Mouse (Mus musculus) thymus, postnatal 36 days (tissue): Measurements from ENCODE around the gene Srxn1.

Source experiments
- DNase-seq, 2 experiments: peaks; one replicate each; pipeline ENCODE4 v3.0.0; 2022; ENCODE audit warnings: mixed read lengths in 2 of 2

The Srxn1 gene

DNA sequence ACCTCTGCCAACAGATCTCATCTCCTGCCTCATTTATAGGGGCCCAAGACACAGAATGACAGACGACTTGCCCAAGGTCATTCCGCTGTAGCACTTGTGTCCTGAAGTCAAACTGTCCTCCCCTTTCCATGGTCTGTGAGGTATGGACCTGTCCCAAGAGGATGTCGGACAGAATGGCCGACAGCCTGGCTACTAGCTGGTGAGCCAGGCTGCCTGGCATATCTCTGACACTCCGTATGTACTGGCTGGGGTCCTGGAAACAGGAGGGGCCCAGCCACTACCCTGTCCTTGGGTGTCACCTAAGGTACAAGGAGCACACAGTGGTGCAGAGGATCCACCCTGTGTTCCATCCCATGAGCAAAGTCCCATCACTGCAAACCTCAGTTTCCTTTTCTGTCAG lies 14.8 kb upstream of the Srxn1 start:
- no peak for DNase-seq

DNA sequence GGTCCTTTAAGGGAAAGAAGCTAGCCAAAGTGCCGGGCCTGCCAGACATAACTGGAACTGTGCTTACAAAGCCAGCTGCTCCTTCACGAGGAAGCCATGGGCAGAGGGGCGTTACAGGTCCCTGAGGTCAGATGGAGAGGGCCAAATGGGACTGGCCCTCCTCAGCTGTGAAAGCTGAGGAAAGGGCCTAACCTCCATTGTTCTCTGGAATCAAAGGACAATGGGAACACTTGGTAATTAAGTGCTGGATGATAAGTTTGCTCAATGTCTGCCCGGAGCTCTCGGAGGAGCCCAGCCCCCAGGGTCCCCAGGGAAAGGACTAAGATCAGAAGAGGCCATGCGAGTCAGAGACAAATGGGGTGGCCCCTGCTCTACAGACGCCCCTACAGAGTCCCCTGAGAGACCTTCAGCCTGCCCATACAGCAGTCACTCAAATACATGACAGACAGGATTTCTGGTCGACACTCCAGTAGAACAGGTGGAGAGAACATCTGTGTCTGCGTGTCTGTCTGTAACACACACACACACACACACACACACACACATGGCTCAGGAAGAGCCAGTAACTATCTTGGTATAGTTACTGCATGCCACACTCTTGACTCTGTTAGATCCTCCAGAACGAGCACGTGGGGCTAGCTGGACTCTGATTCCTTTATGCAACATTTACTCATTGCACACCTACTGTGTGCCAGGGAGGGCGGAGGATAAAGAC lies 13.8 kb upstream of the Srxn1 start:
- DNase-seq, result no peak

GRCm38 (mm10) chr2:152092927-152093326 lies 12.4 kb upstream of the Srxn1 start:
- no peak for DNase-seq

DNA sequence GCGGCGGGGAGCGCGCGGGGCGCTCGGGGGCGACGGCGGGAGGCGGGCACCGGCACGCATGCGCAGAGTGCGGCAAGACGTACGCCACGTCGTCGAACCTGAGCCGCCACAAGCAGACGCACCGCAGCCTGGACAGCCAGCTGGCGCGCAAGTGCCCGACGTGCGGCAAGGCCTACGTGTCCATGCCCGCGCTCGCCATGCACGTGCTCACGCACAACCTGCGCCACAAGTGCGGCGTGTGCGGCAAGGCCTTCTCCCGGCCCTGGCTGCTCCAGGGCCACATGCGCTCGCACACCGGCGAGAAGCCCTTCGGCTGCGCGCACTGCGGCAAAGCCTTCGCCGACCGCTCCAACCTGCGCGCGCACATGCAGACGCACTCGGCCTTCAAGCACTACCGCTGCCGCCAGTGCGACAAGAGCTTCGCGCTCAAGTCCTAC lies 11.9 kb upstream of the Srxn1 start:
- DNase-seq, result no peak

DNA sequence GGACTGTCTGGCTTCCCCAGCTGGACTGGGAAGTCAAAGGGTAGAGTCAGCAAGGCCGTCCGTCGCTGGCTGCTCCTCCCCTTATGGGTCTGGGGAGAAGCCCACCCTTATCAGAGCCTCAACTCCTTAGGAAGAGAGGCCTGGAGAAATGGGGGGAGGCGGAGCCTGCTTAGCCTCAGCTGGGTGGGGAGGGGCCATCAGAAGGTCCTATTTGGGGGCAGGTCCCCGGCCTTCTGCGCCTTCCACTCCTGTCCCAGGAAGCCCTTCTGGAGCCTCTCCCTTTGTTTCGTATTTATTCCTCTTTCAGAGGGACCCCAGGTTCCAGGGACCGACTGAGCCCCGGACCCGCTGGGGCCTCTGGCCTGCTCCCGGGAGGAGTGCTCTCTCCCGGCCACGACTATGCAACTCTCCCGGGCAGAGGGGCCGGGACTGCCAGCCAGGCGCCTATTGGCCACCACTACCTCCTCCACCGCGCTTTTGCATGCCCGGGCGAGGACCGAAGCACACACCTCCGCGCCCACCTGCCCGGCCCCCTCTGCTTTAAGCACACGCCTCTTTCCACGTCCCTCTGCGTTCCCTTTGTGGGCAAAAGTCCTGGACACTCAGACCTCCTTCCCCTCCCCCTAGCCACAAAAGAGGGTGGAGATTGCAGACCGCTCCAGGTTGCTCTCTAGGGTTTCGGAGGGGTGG lies 10.3 kb upstream of the Srxn1 start:
- no peak for DNase-seq

- DNase-seq, result no peak
These were observed 8.4 kb upstream of the Srxn1 start for GRCm38 (mm10) chr2:152096922-152097321.

DNA sequence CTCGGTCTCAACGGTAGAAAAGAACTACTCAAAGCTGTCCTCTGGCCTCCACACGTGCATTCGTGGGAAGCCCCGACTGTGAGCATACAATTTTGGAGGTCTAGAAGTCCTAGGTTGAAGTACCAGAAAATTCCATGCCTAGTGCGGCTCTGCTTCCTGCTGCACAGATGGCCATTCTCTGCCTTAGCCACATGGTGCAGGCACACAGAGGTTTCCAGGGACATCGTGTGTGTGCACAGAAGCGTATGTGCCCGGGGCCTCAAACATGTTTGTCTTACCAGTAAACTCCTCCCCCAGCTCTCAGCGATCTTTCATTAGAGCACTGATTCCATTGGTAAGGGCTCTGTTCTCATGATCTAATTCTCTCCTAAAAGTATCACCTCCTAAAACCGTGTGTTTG lies 7.4 kb upstream of the Srxn1 start:
- DNase-seq, result no peak

DNA sequence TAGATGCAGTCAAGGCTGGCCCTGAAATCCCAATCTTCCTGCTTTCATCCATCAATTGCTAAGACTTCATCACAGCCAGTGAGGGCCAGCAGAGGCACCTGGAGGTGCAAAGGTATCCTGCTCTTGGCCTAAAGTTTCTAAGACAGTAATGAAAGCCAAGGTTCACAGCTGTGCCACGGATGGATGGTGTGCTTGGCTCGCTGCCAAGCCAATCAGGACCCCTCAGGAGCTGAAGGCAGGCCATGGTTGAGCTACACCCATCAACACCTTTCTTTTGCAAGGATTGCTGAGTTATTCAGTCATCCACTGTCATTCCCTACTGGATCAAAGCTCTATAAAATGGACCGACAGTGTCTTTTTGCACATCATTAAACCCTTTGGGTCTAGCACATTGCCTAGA lies 5.8 kb upstream of the Srxn1 start:
- no peak for DNase-seq

- no peak for DNase-seq
These were observed 3.6 kb upstream of the Srxn1 start for GRCm38 (mm10) chr2:152101761-152102160.

DNA sequence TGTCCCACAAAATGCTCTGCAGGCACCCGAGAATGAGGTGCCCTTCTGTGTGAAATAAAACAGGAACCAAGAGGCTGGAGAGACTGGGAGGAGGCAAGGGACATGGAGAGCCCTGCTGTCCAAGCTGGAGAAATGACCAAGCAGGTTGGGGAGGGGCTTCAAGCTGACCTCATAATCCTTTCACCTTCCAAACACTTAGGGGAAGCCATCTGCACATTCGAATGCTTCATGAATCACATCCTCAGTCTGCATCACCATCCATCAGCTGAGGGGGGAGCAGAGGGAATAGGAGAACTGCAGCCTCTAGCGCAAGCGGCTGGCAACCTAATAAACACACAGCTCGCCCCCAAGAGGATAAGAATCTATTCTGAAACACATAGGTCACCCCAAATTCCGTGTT lies 2.9 kb upstream of the Srxn1 start:
- DNase-seq, result no peak

GRCm38 (mm10) chr2:152104711-152105317 lies 502 bp upstream of the Srxn1 start:
- no peak for DNase-seq

DNA sequence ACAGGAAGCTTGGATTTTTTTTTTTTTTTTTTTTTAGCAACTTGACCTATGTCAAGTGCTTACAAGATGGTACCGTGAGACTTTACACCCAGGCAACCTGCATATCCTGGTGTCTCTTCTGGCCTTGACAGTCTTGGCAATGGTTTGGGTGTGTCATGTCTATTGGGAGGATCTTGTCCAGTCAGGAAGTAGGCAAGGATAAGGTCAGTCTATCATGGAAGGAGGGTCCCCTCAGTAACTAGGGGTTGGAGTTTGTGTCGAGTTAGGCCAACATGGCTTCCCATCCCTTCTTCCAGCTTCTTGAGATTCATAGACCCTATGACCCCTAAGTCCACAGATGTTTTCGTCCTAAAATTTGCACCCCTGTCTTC lies 894 bp downstream of the Srxn1 start:
- no peak for DNase-seq

GRCm38 (mm10) chr2:152106597-152106996 lies 1.3 kb downstream of the Srxn1 start:
- DNase-seq, result no peak

DNA sequence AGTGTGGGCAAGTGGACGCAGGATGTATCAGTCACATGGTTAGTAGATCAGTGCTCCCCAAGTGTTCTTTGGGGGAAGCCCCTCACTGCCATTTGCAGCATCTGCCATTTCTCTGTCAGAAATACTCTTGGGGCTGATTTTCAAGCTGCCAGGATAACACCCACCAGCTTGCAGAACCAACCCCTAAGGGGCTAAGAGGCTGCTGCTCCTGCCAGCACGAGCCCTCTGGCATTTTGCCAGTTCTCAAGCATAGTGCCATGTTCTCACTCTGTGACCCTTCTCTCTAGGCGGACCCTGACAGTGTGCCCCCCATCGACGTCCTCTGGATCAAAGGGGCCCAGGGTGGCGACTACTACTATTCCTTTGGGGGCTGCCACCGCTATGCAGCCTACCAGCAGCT lies 3.4 kb downstream of the Srxn1 start:
- no peak for DNase-seq

GRCm38 (mm10) chr2:152109386-152109785 lies 4.1 kb downstream of the Srxn1 start:
- DNase-seq, result no peak

- no peak for DNase-seq
These were observed 6.0 kb downstream of the Srxn1 start for GRCm38 (mm10) chr2:152111311-152111710.

DNA sequence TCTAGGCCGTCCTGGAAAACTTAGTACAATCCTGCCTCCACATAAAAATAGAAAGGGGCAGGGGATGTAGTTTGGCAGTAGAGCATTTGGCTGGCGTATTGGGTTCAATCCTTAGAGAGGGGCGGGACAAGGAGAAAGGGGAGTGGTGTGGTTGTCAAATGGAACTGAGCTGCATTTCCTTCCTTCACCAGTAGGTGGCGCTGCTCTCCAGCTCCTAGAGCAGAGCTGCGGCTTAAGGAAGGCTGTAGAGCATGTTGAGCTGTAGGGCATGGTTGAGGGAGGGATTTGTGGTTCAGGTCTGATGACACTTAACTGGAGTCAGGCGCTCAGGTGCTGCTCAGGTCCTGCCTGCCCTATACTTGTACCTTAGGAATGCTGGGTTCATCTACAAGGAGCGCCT lies 6.6 kb downstream of the Srxn1 start:
- peak; percentile 74 to 79 for DNase-seq

GRCm38 (mm10) chr2:152112490-152112889 lies 7.2 kb downstream of the Srxn1 start:
- no peak for DNase-seq

GRCm38 (mm10) chr2:152112970-152113369 lies 7.7 kb downstream of the Srxn1 start:
- no peak for DNase-seq

GRCm38 (mm10) chr2:152114057-152114975 lies 9.0 kb downstream of the Srxn1 start:
- no peak for DNase-seq

GRCm38 (mm10) chr2:152117694-152118093 lies 12.4 kb downstream of the Srxn1 start:
- DNase-seq, result no peak

DNA sequence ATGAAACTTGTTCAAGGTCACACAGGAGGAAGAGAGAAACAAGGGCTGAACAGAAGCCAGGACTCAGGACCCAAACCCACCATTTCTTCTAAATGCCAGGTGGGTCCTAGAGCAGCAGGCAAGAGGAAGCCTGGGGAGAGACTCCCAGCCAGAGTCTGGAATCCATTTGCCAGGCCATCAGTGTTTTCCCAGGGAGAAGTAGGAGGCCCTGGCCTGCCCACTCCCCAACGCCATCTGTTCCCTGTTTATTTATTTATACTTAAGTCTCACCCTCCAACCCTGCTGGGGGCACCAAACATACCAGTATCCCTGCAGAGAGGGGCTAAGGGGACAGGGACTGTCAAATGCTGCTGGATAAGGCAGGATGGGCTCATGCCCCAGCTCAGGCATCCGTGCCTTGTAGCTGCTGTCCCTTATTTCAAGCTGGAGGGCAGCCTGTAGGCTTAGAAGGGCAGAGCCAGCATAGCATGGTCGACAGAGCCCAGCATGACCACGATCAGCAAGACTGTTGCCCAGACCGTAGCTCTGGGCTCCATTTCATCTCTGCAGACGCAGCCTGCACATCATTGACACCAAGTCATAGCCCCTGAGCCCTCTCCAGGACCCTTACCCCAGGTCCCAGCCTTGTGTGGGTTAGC lies 14.0 kb downstream of the Srxn1 start:
- DNase-seq, result no peak

DNA sequence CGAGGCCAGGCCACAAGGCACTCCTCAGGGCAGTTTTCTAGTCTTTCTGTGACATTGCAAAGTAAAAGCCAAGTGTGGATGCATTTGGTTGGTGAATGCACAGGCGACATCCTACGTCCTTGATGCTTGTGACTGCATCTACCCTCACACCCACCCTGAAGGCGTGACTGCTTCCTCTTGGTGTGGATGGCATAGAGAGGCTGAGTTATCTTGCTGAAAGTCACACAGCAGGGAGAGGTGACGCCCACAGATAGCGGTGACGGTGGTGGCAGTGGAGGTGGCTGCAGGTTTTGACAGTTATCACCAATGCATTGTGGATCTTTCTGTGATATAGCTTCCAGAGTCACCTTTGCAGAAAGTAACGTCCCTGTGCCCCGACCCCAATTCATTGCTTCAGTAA lies 17.6 kb downstream of the Srxn1 start:
- no peak for DNase-seq
